In the genomic region with DNA sequence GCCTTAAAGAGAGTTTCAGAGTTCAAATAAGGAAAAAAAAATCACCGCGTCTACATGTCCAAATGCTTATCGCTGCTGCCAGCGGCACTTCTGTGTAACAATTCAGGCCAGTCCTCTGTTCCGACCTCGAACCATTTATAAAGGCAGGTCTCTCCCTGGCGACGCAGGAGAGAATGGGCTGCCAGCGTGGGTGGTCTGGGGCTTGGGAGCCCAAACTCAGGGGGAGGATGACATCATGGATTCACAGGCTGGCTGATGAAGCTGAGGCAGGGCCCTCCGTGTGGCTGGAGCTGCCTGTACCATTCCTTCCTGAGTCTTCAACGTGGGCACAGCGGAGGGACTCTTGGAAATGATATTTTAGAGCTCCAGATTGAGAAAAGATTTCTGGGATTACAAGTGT, we compare ENCODE assay signal across 9 mouse cellular contexts.
DNase-seq lines count a peak whose midpoint lies in the region; ATAC-seq and TF ChIP-seq lines count a peak whose summit lies in the region.
"Had no signal": no experiment of that assay in that cellular context is flagged by ENCODE, and none has a peak within 500 bp of the region (broad histone marks: within the 10 kb centered on the region; RNA-seq: fewer than 3 reads in every experiment).

No protein-coding gene starts in this region.

- no peak overlapping the region for H3K4me2 ChIP-seq in embryonic facial prominence, embryonic 14.5 days (ENCODE audit: low read depth, low read length)
- peak overlapping the region; percentile 38 for H3K4me2 ChIP-seq in hindbrain, embryonic 13.5 days
- H3K4me2 ChIP-seq in midbrain, embryonic 13.5 days (replicated peaks), result peak overlapping the region; percentile 44

- H3K9me3 ChIP-seq in embryonic facial prominence, embryonic 14.5 days (ENCODE audit: control insufficient read depth, low read length), result no peaks in the 10 kb centered on the region
- H3K9me3 ChIP-seq in hindbrain, embryonic 13.5 days, result no peaks in the 10 kb centered on the region
- no peaks in the 10 kb centered on the region for H3K9me3 ChIP-seq in midbrain, embryonic 13.5 days

- H3K27ac ChIP-seq in layer of hippocampus, adult 2 months, result no peak overlapping the region
- H3K27ac ChIP-seq in embryonic facial prominence, embryonic 14.5 days (replicated peaks; ENCODE audit: low read depth, low read length), result no peak overlapping the region
- no peak overlapping the region for H3K27ac ChIP-seq in hindbrain, embryonic 13.5 days
- no peak overlapping the region for H3K27ac ChIP-seq in midbrain, embryonic 13.5 days

- TF ChIP-seq CTCF in layer of hippocampus, adult 2 months (conservative IDR thresholded peaks at IDR 0.05), result no peak

- H3K4me3 ChIP-seq in layer of hippocampus, adult 2 months, result no peak overlapping the region; the same call in 1 of the 2 replicates
- no peak overlapping the region for H3K4me3 ChIP-seq in embryonic facial prominence, embryonic 14.5 days (ENCODE audit: low read depth, low read length)
- no peak overlapping the region for H3K4me3 ChIP-seq in hindbrain, embryonic 13.5 days
- H3K4me3 ChIP-seq in midbrain, embryonic 13.5 days (replicated peaks), result peak overlapping the region; percentile 22

- no peaks in the 10 kb centered on the region for H3K27me3 ChIP-seq in embryonic facial prominence, embryonic 14.5 days (replicated peaks; ENCODE audit: control insufficient read depth, insufficient read depth, low read length)
- H3K27me3 ChIP-seq in hindbrain, embryonic 13.5 days, result 0 out of 2 replicates have a peak, but pooled peaks cover 10% of the 10 kb centered on the region
- peaks cover 10% of the 10 kb centered on the region; the same call in 1 of the 2 replicates for H3K27me3 ChIP-seq in midbrain, embryonic 13.5 days
- H3K27me3 ChIP-seq: Patski had no signal

- ATAC-seq in embryonic facial prominence, embryonic 14.5 days (ENCODE audit: low read depth), result no peak
- ATAC-seq in hindbrain, embryonic 13.5 days (ENCODE audit: low FRiP score), result no peak
- 0 out of 2 replicates have a peak, but pooled peaks have one; percentile 69 for ATAC-seq in midbrain, embryonic 13.5 days
- ATAC-seq: Patski had no signal

- peaks cover 5% of the 10 kb centered on the region; the same call in 1 of the 2 replicates for H3K4me1 ChIP-seq in embryonic facial prominence, embryonic 14.5 days (ENCODE audit: control insufficient read depth, insufficient read depth, low read length)
- H3K4me1 ChIP-seq in hindbrain, embryonic 13.5 days (replicated peaks), result peaks cover 11% of the 10 kb centered on the region
- H3K4me1 ChIP-seq in midbrain, embryonic 13.5 days (replicated peaks), result peaks cover 16% of the 10 kb centered on the region

- WGBS in embryonic facial prominence, embryonic 14.5 days, result 19% methylated on average over 12 of the region's 12 CpGs
- WGBS in hindbrain, embryonic 13.5 days, result 12% methylated on average over 12 of the region's 12 CpGs
- 6% methylated on average over 12 of the region's 12 CpGs for WGBS in midbrain, embryonic 13.5 days

- H3K9ac ChIP-seq in embryonic facial prominence, embryonic 14.5 days (ENCODE audit: low read depth, low read length), result 0 out of 2 replicates have a peak overlapping the region, but pooled peaks have one; percentile 19
- H3K9ac ChIP-seq in hindbrain, embryonic 13.5 days, result no peak overlapping the region; the same call in 1 of the 2 replicates
- H3K9ac ChIP-seq in midbrain, embryonic 13.5 days (replicated peaks), result peak overlapping the region; percentile 49

- no peaks in the 10 kb centered on the region for H3K36me3 ChIP-seq in embryonic facial prominence, embryonic 14.5 days (ENCODE audit: control insufficient read depth, insufficient read depth, low read length)
- no peaks in the 10 kb centered on the region for H3K36me3 ChIP-seq in hindbrain, embryonic 13.5 days
- no peaks in the 10 kb centered on the region for H3K36me3 ChIP-seq in midbrain, embryonic 13.5 days

- DNase-seq in layer of hippocampus, adult 2 months (ENCODE audit: low spot score in 2 of 2), result peak; percentile 13 to 17
- DNase-seq in layer of hippocampus, postnatal 25 days (ENCODE audit: extremely low spot score in 1 of 2, low spot score in 1 of 2), result no peak
- peak; percentile 75 for DNase-seq in embryonic facial prominence, embryonic 14.5 days (ENCODE audit: low spot score)
- no peak for DNase-seq in ovary, postnatal 36 days (ENCODE audit: low spot score)
- no peak for DNase-seq in MN1 (ENCODE audit: low spot score)
- DNase-seq in adrenal gland, postnatal 25 days, result no peak

Comparison
In these comparisons a context has a peak if more than half of its experiments do, and no peak if none do; other contexts are left out.
1. DNase-seq: peak in layer of hippocampus, adult 2 months (2 of 2) and embryonic facial prominence, embryonic 14.5 days (single experiment); none in layer of hippocampus, postnatal 25 days (0 of 2), ovary, postnatal 36 days (single experiment), MN1 (single experiment) and adrenal gland, postnatal 25 days (single experiment).